Mouse (Mus musculus): ENCODE data around the gene Tmem82.

The Tmem82 gene

DNA sequence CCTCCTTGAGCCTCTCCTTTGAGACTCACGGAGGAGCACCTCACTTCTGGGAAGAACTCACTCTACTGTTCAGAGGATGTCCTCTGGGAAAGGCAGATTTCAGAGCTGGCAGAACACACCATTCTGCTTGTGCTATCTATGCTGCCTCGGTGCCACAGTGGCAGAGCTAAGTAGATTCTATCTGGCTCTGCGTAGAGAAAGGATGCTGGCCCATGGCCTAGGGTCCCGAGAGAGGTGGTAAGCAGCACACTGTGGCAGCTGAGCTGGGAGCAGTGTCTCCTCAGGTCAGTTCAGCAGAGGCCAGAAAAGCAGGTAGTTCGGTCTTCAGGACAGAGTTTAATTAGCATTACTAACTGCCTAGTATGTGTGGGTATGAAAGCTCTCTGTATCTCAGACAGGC is 29.8 kb upstream of the Tmem82 start:
- ChIA-PET CTCF (interaction anchor here in 3 of 4 experiments (0.6 to 0.7 kb wide), 3 partner anchors 18 to 83 kb away, joined by 3 to 5 read pairs (median 3); no protein-coding TSS in a partner anchor), POLR2A (interaction anchor here in 1 of 4 experiments (0.6 kb wide), 1 partner anchor 83 kb away, joined by 4 read pairs; no protein-coding TSS in a partner anchor)

DNA sequence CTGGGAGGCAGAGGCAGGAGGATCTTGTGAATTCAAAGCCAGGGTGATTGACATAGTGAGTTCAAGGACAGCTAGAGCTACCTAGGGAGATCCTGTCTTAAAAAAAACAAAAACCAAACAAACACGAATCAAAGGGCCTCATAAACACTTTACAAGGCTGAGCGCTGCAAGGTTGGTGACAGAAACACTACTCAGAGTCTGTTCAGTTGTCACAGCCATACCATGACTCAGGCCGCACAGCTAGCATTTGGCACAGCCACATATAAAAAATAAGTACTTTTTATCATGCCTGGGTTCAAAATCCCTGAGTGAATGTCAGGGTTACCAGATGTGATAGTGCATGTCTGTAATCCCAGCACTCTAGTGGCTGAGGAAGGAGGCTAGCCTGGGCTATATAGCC is 28.8 kb upstream of the Tmem82 start:
- POLR2A ChIA-PET, result interaction anchor here in 2 of 4 experiments (1.0 to 1.1 kb wide), 3 partner anchors 9 to 76 kb away, joined by 3 to 5 read pairs (median 4); partner anchors contain the start of gene Ddi2 (in 1 of the 2)
- CTCF ChIA-PET, result no interaction called here

- ChIA-PET POLR2A (interaction anchor here in 3 of 4 experiments (0.6 to 1.9 kb wide), 6 partner anchors 14 to 188 kb away, joined by 3 to 6 read pairs (median 3); no protein-coding TSS in a partner anchor), CTCF (interaction anchor here in 1 of 4 experiments (1.1 kb wide), 1 partner anchor 241 kb away, joined by 3 read pairs; no protein-coding TSS in a partner anchor)
These were observed 27.6 kb upstream of the Tmem82 start for GRCm38 (mm10) chr4:141645988-141646387.

- ChIA-PET CTCF (interaction anchor here in 3 of 4 experiments (0.5 to 1.3 kb wide), 5 partner anchors 15 to 332 kb away, joined by 3 to 8 read pairs (median 4); no protein-coding TSS in a partner anchor), POLR2A (interaction anchor here in 3 of 4 experiments (0.7 to 2.4 kb wide), 7 partner anchors 11 to 129 kb away, joined by 3 to 10 read pairs (median 4); no protein-coding TSS in a partner anchor)
These were observed 24.9 kb upstream of the Tmem82 start for GRCm38 (mm10) chr4:141643118-141643855.

- CTCF ChIA-PET, result interaction anchor here in 3 of 4 experiments (0.6 to 1.3 kb wide), 3 partner anchors 16 to 333 kb away, joined by 3 read pairs; no protein-coding TSS in a partner anchor
- POLR2A ChIA-PET, result interaction anchor here (0.5 to 3.7 kb wide), 27 partner anchors 8 to 373 kb away, joined by 3 to 17 read pairs (median 3); partner anchors contain the start of genes Fhad1 (in 1 of the 4), Plekhm2 (in 1 of the 4), Slc25a34 (in 1 of the 4) and Tmem82 (in 1 of the 4)
These were observed 23.8 kb upstream of the Tmem82 start for GRCm38 (mm10) chr4:141641961-141642811.

DNA sequence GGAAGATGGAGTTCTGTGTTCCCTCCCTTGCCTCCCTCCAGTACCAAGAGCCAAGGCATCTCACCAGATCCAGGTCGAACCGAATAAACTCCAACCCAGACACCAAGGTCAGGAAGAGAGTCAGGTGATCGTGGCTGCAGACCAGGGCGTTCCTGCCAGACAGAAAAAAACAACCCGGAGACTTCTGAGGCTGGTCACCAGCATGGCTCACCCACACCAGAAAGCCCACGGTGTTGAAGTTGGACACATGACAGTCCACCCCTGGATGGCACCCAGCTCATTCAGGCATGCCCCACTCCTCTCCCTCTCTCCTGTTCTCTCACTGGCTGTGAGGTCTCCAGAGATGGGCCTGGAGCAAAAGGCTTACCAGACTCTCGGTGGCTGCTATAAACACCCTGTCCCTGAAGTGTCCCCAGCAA is 22.9 kb upstream of the Tmem82 start:
- ChIA-PET CTCF (interaction anchor here in 3 of 4 experiments (0.5 to 0.8 kb wide), 3 partner anchors 23 to 131 kb away, joined by 3 to 5 read pairs (median 3); no protein-coding TSS in a partner anchor), POLR2A (interaction anchor here (0.5 to 3.7 kb wide), 29 partner anchors 9 to 373 kb away, joined by 3 to 17 read pairs (median 3); partner anchors contain the start of genes Fhad1 (in 1 of the 4), Slc25a34 (in 1 of the 4) and Tmem82 (in 1 of the 4))

- ChIA-PET CTCF (interaction anchor here in 2 of 4 experiments (0.6 kb wide), 3 partner anchors 18 to 321 kb away, joined by 3 to 4 read pairs (median 3); no protein-coding TSS in a partner anchor), POLR2A (interaction anchor here in 2 of 4 experiments (1.0 to 3.7 kb wide), 2 partner anchors 26 to 32 kb away, joined by 3 to 17 read pairs; no protein-coding TSS in a partner anchor)
These were observed 21.0 kb upstream of the Tmem82 start for GRCm38 (mm10) chr4:141639474-141639873.

DNA sequence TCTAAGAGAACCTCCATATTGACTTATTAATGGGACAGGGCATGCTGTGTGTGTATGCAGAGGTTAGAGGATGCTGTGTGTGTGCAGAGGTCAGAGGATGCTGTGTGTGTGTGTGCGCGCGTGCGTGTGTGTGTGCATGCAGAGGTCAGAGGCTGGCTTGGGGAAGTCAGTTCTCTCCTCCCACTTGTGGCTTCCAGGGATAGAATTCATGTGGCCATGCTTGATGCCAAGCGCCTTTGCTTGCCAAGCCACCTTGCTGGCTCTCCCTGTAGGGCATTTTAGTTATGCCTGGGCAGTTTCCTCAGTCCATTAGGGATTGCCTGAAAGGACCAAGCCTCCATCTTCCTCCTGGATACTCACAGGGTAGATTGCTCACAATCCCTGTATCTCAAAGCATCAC is 18.3 kb upstream of the Tmem82 start:
- ChIA-PET POLR2A (interaction anchor here in 2 of 4 experiments (0.9 to 1.6 kb wide), 2 partner anchors 15 to 36 kb away, joined by 3 to 9 read pairs; no protein-coding TSS in a partner anchor), CTCF (no interaction called here)

DNA sequence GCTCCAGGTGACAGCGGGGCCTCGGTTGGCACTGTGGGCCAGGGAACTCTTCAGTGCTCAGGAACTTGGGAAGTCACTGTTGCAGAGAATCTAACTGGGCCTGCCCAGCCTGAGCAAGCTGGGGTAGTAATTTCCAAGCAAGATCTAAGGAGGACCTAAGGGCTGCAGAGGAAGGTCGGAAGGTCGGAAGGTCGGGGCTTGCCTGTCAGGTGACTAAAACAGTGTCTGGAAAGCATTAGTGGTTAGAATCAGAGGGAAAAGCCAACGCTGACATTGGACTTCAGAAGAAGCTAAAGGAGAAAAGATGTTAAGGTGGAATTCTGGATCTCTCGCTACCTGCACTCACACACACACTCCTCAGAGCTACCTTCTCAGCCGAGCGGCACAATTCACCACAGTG is 17.6 kb upstream of the Tmem82 start:
- POLR2A ChIA-PET, result interaction anchor here in 3 of 4 experiments (0.7 to 1.6 kb wide), 5 partner anchors 15 to 445 kb away, joined by 3 to 9 read pairs (median 5); no protein-coding TSS in a partner anchor
- CTCF ChIA-PET, result interaction anchor here in 2 of 4 experiments (0.6 to 0.8 kb wide), 2 partner anchors 18 kb away, joined by 3 to 8 read pairs; partner anchors contain the start of gene Tmem82 (in 1 of the 2)

DNA sequence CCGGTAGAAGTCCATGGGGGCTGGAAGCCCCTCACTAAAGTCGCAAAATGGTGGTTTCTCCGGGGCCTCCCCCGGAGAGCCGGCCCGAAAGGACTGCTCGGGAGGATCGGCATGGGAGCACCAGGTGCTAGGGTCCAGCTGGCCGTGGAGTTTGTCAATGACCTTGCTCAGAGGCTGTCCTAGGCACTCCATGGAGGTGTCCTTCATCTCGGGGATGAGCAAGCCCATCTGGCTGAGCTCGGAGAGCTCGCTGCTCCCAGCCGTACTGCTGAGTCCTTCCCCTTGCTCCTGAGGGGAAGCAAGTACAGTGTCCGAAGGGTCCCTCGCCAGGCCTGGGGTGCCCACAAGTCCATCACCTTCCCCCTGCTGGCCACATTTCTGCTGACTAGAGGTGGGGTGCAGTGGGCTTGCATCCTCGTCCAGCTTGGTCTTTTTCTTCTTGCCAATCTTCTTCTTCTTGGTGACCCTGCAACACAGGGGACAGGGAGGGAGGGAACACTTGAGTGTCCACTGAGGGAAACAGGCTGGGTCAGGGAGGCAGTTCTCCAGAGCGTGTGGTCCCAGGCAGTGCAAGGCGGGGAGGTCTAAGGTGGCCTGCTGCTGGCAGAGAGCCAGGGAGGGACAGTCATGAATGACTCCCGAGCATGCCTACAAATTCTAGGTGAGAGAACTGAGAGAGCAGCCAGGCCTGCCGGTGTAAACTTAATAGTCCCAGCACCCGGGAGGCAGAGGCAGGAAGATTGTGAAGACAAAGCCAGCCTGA is 13.9 kb upstream of the Tmem82 start:
- CTCF ChIA-PET, result interaction anchor here in 1 of 4 experiments (1.0 kb wide), 1 partner anchor 55 kb away, joined by 3 read pairs; no protein-coding TSS in a partner anchor
- POLR2A ChIA-PET, result interaction anchor here in 2 of 4 experiments (1.5 to 1.8 kb wide), 3 partner anchors 9 to 49 kb away, joined by 3 to 7 read pairs (median 4); no protein-coding TSS in a partner anchor

- ChIA-PET POLR2A (interaction anchor here in 3 of 4 experiments (0.5 to 1.8 kb wide), 5 partner anchors 10 to 96 kb away, joined by 3 to 7 read pairs (median 4); partner anchors contain the start of gene Tmem82 (in 1 of the 3)), CTCF (no interaction called here)
These were observed 12.8 kb upstream of the Tmem82 start for GRCm38 (mm10) chr4:141631250-141631649.

DNA sequence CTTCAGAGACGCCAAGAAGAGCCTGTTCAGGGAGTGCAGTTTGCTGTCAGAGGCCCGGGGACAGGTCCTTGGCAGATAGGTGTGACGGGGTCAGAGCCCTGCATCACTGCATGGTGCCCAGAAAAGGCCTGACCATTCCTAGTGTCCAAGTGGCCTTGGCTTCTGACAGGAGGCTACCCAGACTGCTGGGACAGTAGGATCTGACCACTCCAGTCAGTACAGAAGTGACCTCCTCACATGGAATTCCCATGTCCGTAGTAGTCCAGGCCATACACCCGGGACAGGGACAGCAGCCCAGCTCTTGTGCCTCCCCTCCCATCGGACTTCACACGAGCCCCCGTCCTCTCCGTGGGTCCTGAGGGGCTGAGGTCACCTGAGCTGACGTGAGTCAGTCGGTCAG is 11.6 kb upstream of the Tmem82 start:
- CTCF ChIA-PET, result no interaction called here

DNA sequence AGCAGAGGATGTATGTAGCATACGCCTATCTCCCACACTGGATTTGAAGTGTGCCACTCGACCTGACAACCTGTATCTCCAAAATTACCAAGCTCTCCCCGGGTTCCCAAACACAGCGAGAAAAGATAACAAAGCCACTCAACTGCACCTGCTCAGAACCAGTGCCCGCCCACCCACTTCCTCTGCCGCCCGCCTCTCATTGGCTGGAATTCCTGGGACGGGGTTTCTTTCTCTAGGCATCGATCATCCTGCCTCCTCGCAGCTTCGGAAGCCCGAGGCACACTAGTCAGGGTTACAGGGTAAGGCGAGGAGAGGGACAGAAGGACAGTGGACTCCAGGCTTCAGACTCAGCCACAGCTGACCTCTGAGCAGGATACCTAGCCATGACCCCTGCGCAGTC is 10.2 kb upstream of the Tmem82 start:
- POLR2A ChIA-PET, result interaction anchor here (0.5 to 5.0 kb wide), 22 partner anchors 10 to 345 kb away, joined by 3 to 27 read pairs (median 5); partner anchors contain the start of genes Tmem82 (in 3 of the 4), Casp9 (in 1 of the 4) and Fblim1 (in 1 of the 4)
- CTCF ChIA-PET, result interaction anchor here in 3 of 4 experiments (0.6 to 3.1 kb wide), 10 partner anchors 10 to 487 kb away, joined by 3 to 12 read pairs (median 4); partner anchors contain the start of gene Tmem82 (in 1 of the 3)

More for the DNA sequence above, 11.6 kb upstream of the Tmem82 start:
- POLR2A ChIA-PET, result interaction anchor here in 3 of 4 experiments (2.5 to 5.0 kb wide), 3 partner anchors 12 to 13 kb away, joined by 6 to 27 read pairs (median 26); partner anchors contain the start of gene Tmem82 (in 3 of the 3)

- POLR2A ChIA-PET, result interaction anchor here in 3 of 4 experiments (0.7 to 5.0 kb wide), 13 partner anchors 9 to 103 kb away, joined by 3 to 27 read pairs (median 3); partner anchors contain the start of gene Tmem82 (in 3 of the 3)
- CTCF ChIA-PET, result interaction anchor here in 3 of 4 experiments (0.5 to 3.1 kb wide), 6 partner anchors 8 to 146 kb away, joined by 3 to 12 read pairs (median 4); no protein-coding TSS in a partner anchor
These were observed 9.1 kb upstream of the Tmem82 start for GRCm38 (mm10) chr4:141627502-141627901.

DNA sequence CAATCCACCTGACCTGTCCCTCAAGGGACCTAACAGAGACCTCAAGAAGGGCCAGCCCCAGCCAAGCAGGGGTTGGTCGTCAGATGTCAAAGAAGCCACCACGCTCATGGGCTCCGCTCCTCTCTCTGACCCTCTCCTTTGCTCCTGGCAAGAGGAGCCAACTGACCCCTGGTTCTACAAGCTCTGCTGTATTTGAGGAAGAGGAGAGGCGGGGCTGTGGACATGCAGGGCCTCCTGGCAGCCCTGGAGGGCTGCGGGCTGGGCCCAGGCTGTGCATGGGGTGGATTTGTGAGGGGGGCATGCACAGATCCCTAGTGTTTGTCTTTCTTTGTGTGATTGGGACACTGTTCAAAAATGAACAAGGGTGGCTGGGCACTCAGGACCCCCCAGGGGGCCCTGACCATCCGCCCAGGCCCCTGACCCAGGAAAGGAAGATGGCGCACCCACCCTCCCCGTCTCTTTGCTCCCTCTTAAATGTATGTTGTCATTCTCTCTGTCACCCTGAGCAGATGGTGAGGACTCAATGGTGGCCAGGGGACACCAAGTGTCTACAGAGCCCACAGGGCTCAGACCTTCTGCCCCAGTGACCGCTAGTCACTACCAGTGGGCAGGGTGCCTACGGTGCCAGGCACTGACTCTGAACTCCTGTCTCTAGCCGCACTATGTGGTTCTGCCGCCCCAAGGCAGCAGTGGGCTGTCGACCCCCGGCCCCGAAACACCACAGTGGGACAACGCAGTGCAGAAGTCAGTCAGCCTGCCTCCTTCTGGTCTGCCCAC is 7.5 kb upstream of the Tmem82 start:
- POLR2A ChIA-PET, result interaction anchor here in 1 of 4 experiments (1.3 to 5.0 kb wide), 3 partner anchors 9 to 46 kb away, joined by 4 to 27 read pairs (median 5); partner anchors contain the start of gene Tmem82
- CTCF ChIA-PET, result interaction anchor here in 1 of 4 experiments (0.8 to 3.1 kb wide), 2 partner anchors 9 to 196 kb away, joined by 3 to 12 read pairs; no protein-coding TSS in a partner anchor

Data from embryonic stem cell, embryonic (primary cell).